Mouse (Mus musculus) G1E (cell line): ENCODE data around the gene AU040320.

Source experiments
- CTCF ChIP-seq: IDR thresholded peaks from 2 replicates; pipeline ENCODE4 v1.5.1; 2012; ENCODE audit warnings: low read depth, low read length, inconsistent platforms, mixed read lengths
- GATA1 ChIP-seq: IDR thresholded peaks from 2 replicates; pipeline ENCODE4 v1.6.1; 2012; ENCODE audit warnings: borderline replicate concordance, low read length, inconsistent platforms, mixed read lengths
- POLR2AphosphoS5 ChIP-seq: IDR thresholded peaks from 2 replicates; pipeline ENCODE4 v1.6.1; 2012; ENCODE audit warnings: low read depth, low read length, inconsistent platforms; ENCODE audit not compliant: insufficient replicate concordance

GRCm38 (mm10) chr4:126814854-126815253 is 61.5 kb downstream of the AU040320 start:
- TF ChIP-seq CTCF: no peak
- TF ChIP-seq POLR2AphosphoS5: no peak
- no peak for TF ChIP-seq GATA1
